Mouse (Mus musculus): ENCODE results near the gene Rflna.

GRCm38 (mm10) chr5:125057555-125058266 lies 54.7 kb downstream of the Rflna start:
- TF ChIP-seq GATA1 (IDR thresholded peaks at IDR 0.05; ENCODE audit: low read depth, low read length), result no peak
- TF ChIP-seq POLR2A (IDR thresholded peaks at IDR 0.05; ENCODE audit: control insufficient read depth in 1 of 2, insufficient read depth in 1 of 2, low read depth in 1 of 2, low read length in 2 of 2, poor library complexity in 1 of 2), result no peak
- TF ChIP-seq MAX (IDR thresholded peaks at IDR 0.05; ENCODE audit: low read length), result no peak
- no peak for TF ChIP-seq EP300 (IDR thresholded peaks at IDR 0.05; ENCODE audit: low read depth in 1 of 2, low read length in 2 of 2)
- no peak for TF ChIP-seq CTCF (IDR thresholded peaks at IDR 0.05 in 2 of 3, conservative IDR thresholded peaks at IDR 0.05 in 1 of 3; ENCODE audit: control insufficient read depth in 1 of 3, insufficient read depth in 1 of 3, low read depth in 2 of 3, low read length in 3 of 3, poor library complexity in 1 of 3, severe bottlenecking in 1 of 3)
- TF ChIP-seq RAD21 (IDR thresholded peaks at IDR 0.05; ENCODE audit: low read depth, low read length), result no peak
- TF ChIP-seq TBP (IDR thresholded peaks at IDR 0.05; ENCODE audit: low read depth, low read length), result no peak

All from MEL (cell line).